Mouse (Mus musculus) CH12.LX (cell line): Measurements from ENCODE around the gene Rbm46. TPM values are rescaled to one million over a fixed set of nuclear protein-coding genes. Genes with fewer than 3 reads are reported as not detected.
A peak's percentile ranks its signal among the peaks of the same experiment; 100 is the strongest.

ENCODE experiments used
- DNase-seq: peaks from one replicate; pipeline ENCODE4 v3.0.0-alpha.2; 2013; ENCODE audit errors: extremely low read depth
- H3K27ac ChIP-seq: 2 replicates; pipeline ENCODE4 v1.5.1; 2012; ENCODE audit warnings: low read depth, mild to moderate bottlenecking, control low read depth, moderate library complexity; ENCODE audit not compliant: insufficient read depth
- H3K27me3 ChIP-seq: replicated peaks from 2 replicates; pipeline ENCODE3; 2012; ENCODE audit warnings: inconsistent platforms
- H3K36me3 ChIP-seq, 2 experiments: replicated peaks in 1 of 2; 2 replicates each; pipeline versions ENCODE3 to v1.6.1; 2012; ENCODE audit warnings: inconsistent platforms in 1 of 2, low read length in 1 of 2, mild to moderate bottlenecking in 1 of 2, mixed read lengths in 1 of 2, moderate library complexity in 1 of 2; ENCODE audit not compliant: control insufficient read depth in 1 of 2, insufficient read depth in 1 of 2
- H3K4me1 ChIP-seq, 2 experiments: 2 replicates each; pipeline ENCODE4 v1.6.1; 2012; ENCODE audit warnings: inconsistent platforms in 1 of 2, moderate library complexity in 1 of 2; ENCODE audit not compliant: insufficient read depth in 2 of 2, control insufficient read depth in 1 of 2
- H3K4me2 ChIP-seq: 2 replicates; pipeline ENCODE4 v1.6.1; 2012; ENCODE audit warnings: low read depth, mild to moderate bottlenecking, control low read depth; ENCODE audit not compliant: poor library complexity, insufficient read depth, severe bottlenecking
- H3K4me3 ChIP-seq, 3 experiments: fragments of 150-350 bp in 1 of 3; sonication (generic) in 1 of 3; replicated peaks in 1 of 3; 2 replicates each; pipeline versions ENCODE3 to v1.5.1; 2011 to 2012; ENCODE audit warnings: low read depth in 2 of 3, low read length in 2 of 3, mild to moderate bottlenecking in 2 of 3, moderate library complexity in 2 of 3, control low read depth in 1 of 3, improper control_type of control experiment in 1 of 3, inconsistent platforms in 1 of 3, mixed read lengths in 1 of 3; ENCODE audit not compliant: poor library complexity in 1 of 3
- H3K79me2 ChIP-seq: replicated peaks from 2 replicates; pipeline ENCODE4 v1.6.1; 2012; ENCODE audit warnings: mild to moderate bottlenecking, moderate library complexity; ENCODE audit not compliant: control insufficient read depth, poor library complexity, insufficient read depth, severe bottlenecking; ENCODE audit errors: extremely low read depth
- H3K9ac ChIP-seq: 2 replicates; pipeline ENCODE4 v1.6.1; 2012; ENCODE audit warnings: low read depth, mild to moderate bottlenecking, control low read depth, moderate library complexity; ENCODE audit not compliant: insufficient read depth
- H3K9me3 ChIP-seq: replicated peaks from 2 replicates; pipeline ENCODE3; 2012; ENCODE audit warnings: low read length, inconsistent platforms, mixed read lengths
- CHD1 ChIP-seq: IDR thresholded peaks from 2 replicates; pipeline ENCODE4 v1.6.1; 2012; ENCODE audit warnings: low read depth, low read length, improper control_type of control experiment, inconsistent platforms
- CHD2 ChIP-seq: IDR thresholded peaks from 2 replicates; pipeline ENCODE4 v1.6.1; 2011; ENCODE audit warnings: low read length, improper control_type of control experiment
- CTCF ChIP-seq, 2 experiments: IDR thresholded peaks in 1 of 2; conservative IDR thresholded peaks in 1 of 2; 2 replicates each; pipeline ENCODE4 v1.5.1; 2011 to 2012; ENCODE audit warnings: low read depth in 2 of 2, low read length in 2 of 2, improper control_type of control experiment in 1 of 2, inconsistent platforms in 1 of 2, mild to moderate bottlenecking in 1 of 2, moderate library complexity in 1 of 2
- EP300 ChIP-seq: IDR thresholded peaks from 2 replicates; pipeline ENCODE4 v1.6.1; 2011; ENCODE audit warnings: low read length, improper control_type of control experiment
- ETS1 ChIP-seq: conservative IDR thresholded peaks from 2 replicates; pipeline ENCODE4 v1.6.1; 2012; ENCODE audit warnings: low read depth, mild to moderate bottlenecking, inconsistent platforms, low read length, improper control_type of control experiment, moderate library complexity
- GABPA ChIP-seq: IDR thresholded peaks from 2 replicates; pipeline ENCODE4 v1.6.1; 2012; ENCODE audit warnings: low read depth, low read length, improper control_type of control experiment, inconsistent platforms; ENCODE audit not compliant: insufficient replicate concordance
- IRF4 ChIP-seq: IDR thresholded peaks from 2 replicates; pipeline ENCODE4 v1.6.1; 2014; ENCODE audit warnings: low read depth, mild to moderate bottlenecking, inconsistent platforms, low read length, improper control_type of control experiment
- JUN ChIP-seq: IDR thresholded peaks from 2 replicates; pipeline ENCODE4 v1.6.1; 2011; ENCODE audit warnings: low read depth, mild to moderate bottlenecking, low read length, improper control_type of control experiment, moderate library complexity; ENCODE audit not compliant: insufficient read depth
- JUND ChIP-seq: conservative IDR thresholded peaks from 2 replicates; pipeline ENCODE4 v1.6.1; 2011; ENCODE audit warnings: low read depth, low read length, improper control_type of control experiment
- KAT2A ChIP-seq: IDR thresholded peaks from 2 replicates; pipeline ENCODE4 v1.6.1; 2012; ENCODE audit warnings: low read length, improper control_type of control experiment, inconsistent platforms; ENCODE audit not compliant: insufficient replicate concordance
- MAFK ChIP-seq: IDR thresholded peaks from 2 replicates; pipeline ENCODE4 v1.6.1; 2011; ENCODE audit warnings: low read length, improper control_type of control experiment; ENCODE audit not compliant: insufficient replicate concordance
- MAX ChIP-seq: IDR thresholded peaks from 2 replicates; pipeline ENCODE4 v1.6.1; 2011; ENCODE audit warnings: low read length, improper control_type of control experiment
- MEF2A ChIP-seq: IDR thresholded peaks from 2 replicates; pipeline ENCODE4 v1.6.1; 2014; ENCODE audit warnings: low read depth, mild to moderate bottlenecking, inconsistent platforms, low read length, improper control_type of control experiment, borderline replicate concordance
- MXI1 ChIP-seq: IDR thresholded peaks from 2 replicates; pipeline ENCODE4 v1.6.1; 2011; ENCODE audit warnings: mild to moderate bottlenecking, low read depth, low read length, improper control_type of control experiment
- MYC ChIP-seq: IDR thresholded peaks from 2 replicates; pipeline ENCODE4 v1.6.1; 2011; ENCODE audit warnings: low read depth, mild to moderate bottlenecking, improper control_type of control experiment, low read length
- NELFE ChIP-seq: IDR thresholded peaks from 2 replicates; pipeline ENCODE4 v1.6.1; 2011; ENCODE audit warnings: low read depth, low read length, improper control_type of control experiment
- PAX5 ChIP-seq: IDR thresholded peaks from 2 replicates; pipeline ENCODE4 v1.6.1; 2012; ENCODE audit warnings: low read length, inconsistent platforms, mixed read lengths
- POLR2A ChIP-seq: IDR thresholded peaks from 2 replicates; pipeline ENCODE4 v1.6.1; 2011; ENCODE audit warnings: low read depth, mild to moderate bottlenecking, improper control_type of control experiment, low read length
- RAD21 ChIP-seq: IDR thresholded peaks from 2 replicates; pipeline ENCODE4 v1.6.1; 2011; ENCODE audit warnings: low read depth, mild to moderate bottlenecking, low read length, improper control_type of control experiment, moderate library complexity
- RCOR1 ChIP-seq: conservative IDR thresholded peaks from 2 replicates; pipeline ENCODE4 v1.6.1; 2012; ENCODE audit warnings: low read depth, mild to moderate bottlenecking, inconsistent platforms, low read length, improper control_type of control experiment
- SMC3 ChIP-seq: IDR thresholded peaks from 2 replicates; pipeline ENCODE4 v1.6.1; 2011; ENCODE audit warnings: low read depth, low read length, improper control_type of control experiment
- TCF12 ChIP-seq: IDR thresholded peaks from 2 replicates; pipeline ENCODE4 v1.6.1; 2014; ENCODE audit warnings: low read depth, mild to moderate bottlenecking, inconsistent platforms, low read length, improper control_type of control experiment
- USF1 ChIP-seq: IDR thresholded peaks from 2 replicates; pipeline ENCODE4 v1.6.1; 2014; ENCODE audit warnings: low read depth, mild to moderate bottlenecking, inconsistent platforms, low read length, improper control_type of control experiment
- USF2 ChIP-seq: conservative IDR thresholded peaks from 2 replicates; pipeline ENCODE4 v1.6.1; 2011; ENCODE audit warnings: low read depth, low read length, improper control_type of control experiment
- ZC3H11A ChIP-seq: IDR thresholded peaks from 2 replicates; pipeline ENCODE4 v1.6.1; 2012; ENCODE audit warnings: low read depth, mild to moderate bottlenecking, inconsistent platforms, low read length, improper control_type of control experiment
- ZKSCAN1 ChIP-seq: IDR thresholded peaks from 2 replicates; pipeline ENCODE4 v1.6.1; 2012; ENCODE audit warnings: low read depth, inconsistent platforms, low read length, improper control_type of control experiment, borderline replicate concordance
- ZMIZ1 ChIP-seq: IDR thresholded peaks from 2 replicates; pipeline ENCODE4 v1.6.1; 2012; ENCODE audit warnings: low read depth, mild to moderate bottlenecking, inconsistent platforms, low read length, improper control_type of control experiment
- ZNF384 ChIP-seq: IDR thresholded peaks from 2 replicates; pipeline ENCODE4 v1.6.1; 2012; ENCODE audit warnings: low read depth, low read length, improper control_type of control experiment, inconsistent platforms
- dilution Hi-C: fragments of 300-500 bp; cut with MboI; formaldehyde crosslinking; loops from 2 replicates; pipeline ENCODE4 v1.14.3; 2020; ENCODE audit warnings: low sequenced_read_pairs; ENCODE audit not compliant: extremely low pct_unique_long_range_greater_than_20kb, extremely low pct_ligation_motif_present
- in situ Hi-C: fragments of 300-500 bp; cut with MboI; formaldehyde crosslinking; loops from 3 replicates; pipeline ENCODE4 v1.14.3; 2019; ENCODE audit warnings: low sequenced_read_pairs, low pct_ligation_motif_present, low pct_unique_long_range_greater_than_20kb, mixed read lengths
- polyA plus RNA-seq: library from polyadenylated mRNA; unstranded; fragments of >175 nt; gene quantifications from 2 replicates; pipeline ENCODE4 v1.2.1, GENCODE M21; 2012; ENCODE audit warnings: low read depth; ENCODE audit not compliant: insufficient read length
- total RNA-seq, 2 experiments: library from RNA; depleted of rRNA; stranded (reverse); fragments of 300-350 nt in 1 of 2; fragments of >200 nt in 1 of 2; gene quantifications; 2 replicates each; pipeline ENCODE4 v1.2.3; 2012 to 2014

Rbm46 gene
- total and polyA plus RNA-seq, 3 experiments: not detected

- H3K4me3 ChIP-seq: no peak overlapping the region
- no peaks in the 10 kb centered on the region for H3K36me3 ChIP-seq
- peaks cover 0 to 4% of the 10 kb centered on the region in 2 experiments; a peak in 1 of 4 replicates for H3K4me1 ChIP-seq
- no peaks in the 10 kb centered on the region for H3K27me3 ChIP-seq
- no peak for DNase-seq
- H3K27ac ChIP-seq: no peak overlapping the region
- TF ChIP-seq JUN: no peak
- TF ChIP-seq MAFK: no peak
- TF ChIP-seq ZMIZ1: no peak
- TF ChIP-seq MYC: no peak
- no peak for TF ChIP-seq CHD2
- no peak for TF ChIP-seq RCOR1
- TF ChIP-seq EP300: no peak
- TF ChIP-seq SMC3: no peak
- no peak for TF ChIP-seq MEF2A
- no peak for TF ChIP-seq CTCF (conservative IDR thresholded peaks at IDR 0.05 in 1 of 2, IDR thresholded peaks at IDR 0.05 in 1 of 2; ENCODE audit: low read depth in 2 of 2, low read length in 2 of 2)
- no peak for TF ChIP-seq POLR2A
- no peak for TF ChIP-seq MXI1
- no peak for TF ChIP-seq IRF4
- no peak for TF ChIP-seq JUND
- no peak for TF ChIP-seq KAT2A
- in situ Hi-C loops: loop anchor here (10.0 kb wide), 1 partner anchor 179 kb away; the partner anchor contains the start of gene Plrg1
- H3K9me3 ChIP-seq: peaks cover 3% of the 10 kb centered on the region
- H3K79me2 ChIP-seq: no peaks in the 10 kb centered on the region
- no peak overlapping the region for H3K4me2 ChIP-seq
- dilution Hi-C loops: no loop called here
- H3K9ac ChIP-seq: no peak overlapping the region
Measured at GRCm38 (mm10) chr3:82875671-82876371, 462 bp downstream of the Rbm46 start.

- Histone ChIP-seq H3K36me3 (no peaks in the 10 kb centered on the region), H3K9ac (no peak overlapping the region), H3K27me3 (no peaks in the 10 kb centered on the region)
- TF ChIP-seq USF1 (no peak), MYC (no peak), ZNF384 (no peak), CHD1 (no peak), MXI1 (no peak), MAX (no peak), EP300 (no peak), SMC3 (peak; percentile 50), ZC3H11A (no peak), MEF2A (no peak), ZKSCAN1 (no peak), NELFE (no peak), TCF12 (no peak), ZMIZ1 (no peak), PAX5 (no peak), RCOR1 (no peak), GABPA (no peak), POLR2A (no peak), CTCF (conservative IDR thresholded peaks at IDR 0.05 in 1 of 2, IDR thresholded peaks at IDR 0.05 in 1 of 2; ENCODE audit: low read depth in 2 of 2, low read length in 2 of 2) (peak in 1 of 2 experiments; percentile 72; a peak in 2 of 4 replicates), RAD21 (peak; percentile 78), ETS1 (no peak), JUND (no peak), USF2 (no peak)
- TF ChIP-seq, all 38 proteins: peak for 3
- Histone ChIP-seq H3K27ac (no peak overlapping the region), H3K79me2 (no peaks in the 10 kb centered on the region), H3K4me3 (no peak overlapping the region), H3K4me2 (no peak overlapping the region), H3K9me3 (no peaks in the 10 kb centered on the region), H3K4me1 (no peaks in the 10 kb centered on the region)
- peak; percentile 32 for DNase-seq
- in situ Hi-C loops: loop anchor here (25.0 kb wide), 1 partner anchor 495 kb away; the partner anchor contains the start of gene Map9
- dilution Hi-C loops: no loop called here
Measured at GRCm38 (mm10) chr3:82857414-82858077, 18.7 kb downstream of the Rbm46 start.
